Mouse (Mus musculus) lung, postnatal 0 days (tissue): ENCODE measurements around the gene Eps8l1. TPM values are rescaled to one million over a fixed set of nuclear protein-coding genes. Genes with fewer than 3 reads are reported as not detected.

Experiments used
- ATAC-seq: fragments of 200-750 bp; cut with Nextera tagmentation; 2 replicates; pipeline ENCODE4 v1.8.0; 2017; ENCODE audit warnings: moderate library complexity
- DNase-seq: peaks from one replicate; pipeline ENCODE4 v3.0.0-alpha.2; 2016; ENCODE audit warnings: low spot score
- H3K27ac ChIP-seq: fragments of 300-500 bp; sonication (generic); 2 replicates; pipeline ENCODE4 v1.5.1; 2014; ENCODE audit warnings: antibody characterized with exemption, mild to moderate bottlenecking, low read length, mixed read lengths
- H3K27me3 ChIP-seq: fragments of 300-500 bp; sonication (generic); replicated peaks from 2 replicates; pipeline ENCODE4 v1.6.1; 2014; ENCODE audit warnings: low read length, mixed read lengths; ENCODE audit not compliant: insufficient read depth
- H3K36me3 ChIP-seq: fragments of 300-500 bp; sonication (generic); 2 replicates; pipeline ENCODE4 v1.6.1; 2014; ENCODE audit warnings: low read length, mixed read lengths; ENCODE audit not compliant: insufficient read depth
- H3K4me1 ChIP-seq: fragments of 300-500 bp; sonication (generic); 2 replicates; pipeline ENCODE4 v1.6.1; 2014; ENCODE audit warnings: antibody characterized with exemption, low read depth, low read length, mixed read lengths; ENCODE audit not compliant: insufficient read depth
- H3K4me2 ChIP-seq: fragments of 300-500 bp; sonication (generic); replicated peaks from 2 replicates; pipeline ENCODE4 v1.6.1; 2014; ENCODE audit warnings: low read depth, mild to moderate bottlenecking, low read length, moderate library complexity, mixed read lengths
- H3K4me3 ChIP-seq: fragments of 300-500 bp; sonication (generic); 2 replicates; pipeline ENCODE4 v1.5.1; 2014; ENCODE audit warnings: low read depth, low read length
- H3K9ac ChIP-seq: fragments of 300-500 bp; sonication (generic); replicated peaks from 2 replicates; pipeline ENCODE4 v1.6.1; 2014; ENCODE audit warnings: low read depth, mild to moderate bottlenecking
- H3K9me3 ChIP-seq: fragments of 300-500 bp; sonication (generic); 2 replicates; pipeline ENCODE4 v1.6.1; 2016; ENCODE audit warnings: low read length, mixed read lengths
- CTCF ChIP-seq: IDR thresholded peaks from 2 replicates; pipeline ENCODE4 v1.5.1; 2016; ENCODE audit warnings: antibody characterized with exemption, mild to moderate bottlenecking
- EP300 ChIP-seq: IDR thresholded peaks from 2 replicates; pipeline ENCODE4 v1.6.1; 2016; ENCODE audit warnings: antibody characterized with exemption, mild to moderate bottlenecking, control low read depth
- WGBS: fragments of 180-500 bp; shearing (Covaris S2); extraction: QIAGEN DNeasy Blood & Tissue Kit; methylation state at CpG from one replicate; pipeline ENCODE4 v1.1.7; 2014; 5-methylcytosine and 5-hydroxymethylcytosine counted together
- polyA plus RNA-seq: library from polyadenylated mRNA; unstranded; fragments of >200 nt; fragmentation: Nextera tagmentation; extraction: Ambion mirVana; gene quantifications from 2 replicates; pipeline ENCODE4 v1.2.1, GENCODE M21; 2015

Gene Eps8l1
- polyA plus RNA-seq, 1 experiment from 2014 or later = 15.0 TPM

DNA sequence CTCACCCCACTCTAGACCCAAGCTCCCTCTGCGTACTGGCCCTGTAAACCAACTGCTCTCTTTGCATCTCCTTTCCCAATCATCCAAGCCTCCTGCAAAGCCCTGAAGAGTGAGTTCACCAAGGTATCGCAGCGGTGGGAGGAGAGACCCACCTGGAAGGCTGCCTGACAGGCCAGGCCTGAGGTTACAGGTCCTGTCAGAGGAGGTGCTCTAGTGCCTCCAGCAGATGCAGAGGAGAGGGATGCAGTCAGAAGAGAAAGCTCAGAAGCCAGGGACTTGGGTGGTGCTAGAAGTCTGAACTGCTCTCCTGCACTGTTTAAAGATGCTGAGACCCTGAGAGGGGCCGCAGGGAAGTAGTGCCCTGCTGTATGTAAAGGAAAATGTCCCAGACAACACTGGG lies 38.6 kb downstream of the Eps8l1 start:
- 88% methylated on average over 4 of the region's 4 CpGs for WGBS
- no peaks in the 10 kb centered on the region for H3K9me3 ChIP-seq
- no peak for TF ChIP-seq EP300
- no peak for TF ChIP-seq CTCF
- ATAC-seq = no peak
- H3K36me3 ChIP-seq = peaks cover 6% of the 10 kb centered on the region; the same call in 1 of the 2 replicates
- H3K4me3 ChIP-seq = no peak overlapping the region
- peaks cover 14% of the 10 kb centered on the region for H3K4me1 ChIP-seq
- peak overlapping the region; percentile 81 for H3K4me2 ChIP-seq
- no peak for DNase-seq
- peak overlapping the region; percentile 44; the same call in 1 of the 2 replicates for H3K27ac ChIP-seq
- H3K27me3 ChIP-seq = no peaks in the 10 kb centered on the region
- no peak overlapping the region for H3K9ac ChIP-seq

DNA sequence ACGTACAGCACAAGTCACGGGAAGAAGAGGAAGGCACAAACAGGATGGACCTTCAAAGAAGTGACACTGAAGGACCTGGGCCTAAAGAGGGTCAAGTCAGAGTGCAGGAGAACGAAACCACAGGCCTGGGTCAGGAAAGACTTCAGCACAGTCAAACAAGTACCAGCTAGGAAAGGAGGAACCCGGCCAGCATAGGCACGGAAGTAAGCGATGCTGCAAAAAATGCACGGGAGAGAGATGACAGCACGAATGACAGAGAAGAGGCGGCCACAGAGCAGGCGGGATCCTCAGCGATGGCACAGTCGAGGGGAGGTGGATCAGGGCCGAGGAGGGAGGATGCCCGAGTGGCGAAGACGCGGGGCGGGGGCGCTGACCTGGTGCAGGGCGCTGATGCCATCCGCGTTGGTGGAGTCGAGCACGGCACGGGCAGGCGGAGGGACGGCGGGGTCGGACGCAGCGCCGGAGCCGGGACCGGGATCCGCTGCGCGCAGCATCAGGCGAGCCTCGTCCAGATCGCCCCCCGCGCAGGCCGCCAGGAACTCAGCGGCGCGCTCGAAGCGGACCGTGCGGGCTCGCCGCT lies 40.5 kb downstream of the Eps8l1 start:
- Histone ChIP-seq H3K36me3 (peaks cover 6% of the 10 kb centered on the region; the same call in 1 of the 2 replicates), H3K9me3 (no peaks in the 10 kb centered on the region), H3K27me3 (no peaks in the 10 kb centered on the region), H3K4me1 (peaks cover 14% of the 10 kb centered on the region), H3K4me3 (peak overlapping the region; percentile 95), H3K9ac (peak overlapping the region; percentile 85), H3K4me2 (peak overlapping the region; percentile 81), H3K27ac (peak overlapping the region; percentile 81)
- ATAC-seq = peak; percentile 20
- peak; percentile 48 for DNase-seq
- WGBS = 0% methylated on average over 17 of the region's 52 CpGs
- TF ChIP-seq CTCF (no peak), EP300 (no peak)

DNA sequence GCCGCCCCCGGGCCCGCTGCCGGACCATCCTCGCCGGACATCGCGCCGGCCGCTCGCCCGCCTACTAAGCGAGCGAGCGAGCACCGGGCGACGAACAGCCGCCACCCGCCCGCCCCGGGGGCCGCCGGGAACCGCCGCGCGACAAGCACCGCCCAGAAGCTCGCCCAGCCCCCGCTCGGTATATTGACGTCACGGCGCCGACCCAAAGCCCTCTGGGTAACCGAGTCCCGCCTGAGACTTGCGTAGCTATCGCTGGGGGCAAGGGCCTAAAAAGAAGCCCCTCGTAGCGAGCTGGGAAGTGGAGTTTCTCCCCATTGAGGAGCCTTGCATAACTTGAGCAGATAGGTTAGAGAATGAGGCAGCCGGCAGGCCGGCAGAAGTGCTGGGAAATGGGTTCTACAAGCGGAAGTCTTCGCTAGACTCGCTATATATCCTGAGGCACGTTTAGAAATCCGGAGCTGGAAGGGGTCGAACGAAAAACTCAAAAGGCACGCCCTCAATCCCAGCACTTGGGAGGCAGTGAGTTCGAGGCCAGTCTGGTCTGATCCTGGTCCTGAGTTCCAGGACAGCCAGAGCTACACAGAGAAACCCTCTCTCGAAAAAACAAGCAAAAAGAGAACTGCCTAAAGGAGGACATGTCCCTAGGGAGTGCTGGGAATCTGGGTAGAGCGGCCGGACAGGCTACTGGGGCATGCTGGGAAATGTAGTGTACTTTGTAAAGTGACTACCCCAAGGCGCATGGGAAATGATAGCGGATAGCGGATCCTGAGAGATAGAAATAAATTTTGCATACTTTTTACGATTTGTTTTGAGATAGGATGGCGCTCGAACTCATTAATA lies 41.3 kb downstream of the Eps8l1 start, which contains the start of gene Ppp1r12c:
Gene Ppp1r12c (minus strand): TSS at position 123 of the 840 bp plus-strand sequence.
- Histone ChIP-seq H3K9ac (peak within 1 kb of the TSS; percentile 85), H3K4me2 (peak within 1 kb of the TSS; percentile 81), H3K9me3 (no peaks in the 10 kb centered on the region), H3K27ac (peak within 1 kb of the TSS; percentile 81), H3K27me3 (no peaks in the 10 kb centered on the region), H3K4me1 (peaks cover 14% of the 10 kb centered on the region), H3K36me3 (peaks cover under 1% of the 10 kb centered on the region; the same call in 1 of the 2 replicates), H3K4me3 (peak within 1 kb of the TSS; percentile 95)
- ATAC-seq = peak; percentile 91
- DNase-seq = peak; percentile 96
- TF ChIP-seq CTCF = no peak
- TF ChIP-seq EP300 = peak; percentile 22; the same call in 1 of the 2 replicates
- WGBS = under 1% methylated on average over 62 of the region's 62 CpGs

DNA sequence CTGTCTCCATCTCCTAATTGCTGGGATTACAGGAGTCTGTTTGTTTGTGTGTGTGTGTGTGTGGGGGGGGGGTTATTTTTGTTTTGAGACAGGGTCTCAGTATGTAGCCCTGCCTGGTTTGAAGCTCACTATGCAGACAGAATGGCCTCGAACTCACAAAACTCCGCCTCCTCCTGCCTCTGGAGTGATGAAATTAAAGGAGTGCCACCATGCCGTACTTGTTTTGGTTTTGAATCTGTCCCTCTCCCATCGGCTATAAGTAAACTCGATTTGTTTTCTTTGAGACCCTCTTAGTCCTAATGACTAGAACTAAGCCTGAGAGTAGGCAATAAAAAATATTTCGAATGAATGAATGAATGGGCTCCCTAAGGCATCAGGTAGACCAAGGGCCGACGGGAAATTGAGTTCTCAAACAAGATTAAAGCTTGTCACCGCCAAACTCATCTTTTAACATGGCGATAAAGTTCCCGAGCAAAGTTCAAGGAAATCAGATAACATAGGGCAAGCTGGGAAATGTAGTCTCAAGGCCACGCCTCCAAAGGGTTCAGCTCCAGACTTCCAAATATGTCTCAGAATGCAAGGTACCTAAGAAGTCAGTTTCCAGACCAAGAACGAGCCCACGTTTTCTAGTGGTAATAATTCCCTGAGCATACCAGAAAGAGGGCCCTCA lies 42.1 kb downstream of the Eps8l1 start:
- Histone ChIP-seq H3K9ac (no peak overlapping the region), H3K36me3 (no peaks in the 10 kb centered on the region), H3K4me2 (peak overlapping the region; percentile 81), H3K27me3 (no peaks in the 10 kb centered on the region), H3K4me1 (peaks cover 14% of the 10 kb centered on the region), H3K27ac (peak overlapping the region; percentile 81), H3K4me3 (peak overlapping the region; percentile 95), H3K9me3 (no peaks in the 10 kb centered on the region)
- TF ChIP-seq EP300 (0 out of 2 replicates have a peak, but pooled peaks have one; percentile 1), CTCF (no peak)
- DNase-seq = peak; percentile 75
- no peak for ATAC-seq
- WGBS = 13% methylated on average over 14 of the region's 14 CpGs

DNA sequence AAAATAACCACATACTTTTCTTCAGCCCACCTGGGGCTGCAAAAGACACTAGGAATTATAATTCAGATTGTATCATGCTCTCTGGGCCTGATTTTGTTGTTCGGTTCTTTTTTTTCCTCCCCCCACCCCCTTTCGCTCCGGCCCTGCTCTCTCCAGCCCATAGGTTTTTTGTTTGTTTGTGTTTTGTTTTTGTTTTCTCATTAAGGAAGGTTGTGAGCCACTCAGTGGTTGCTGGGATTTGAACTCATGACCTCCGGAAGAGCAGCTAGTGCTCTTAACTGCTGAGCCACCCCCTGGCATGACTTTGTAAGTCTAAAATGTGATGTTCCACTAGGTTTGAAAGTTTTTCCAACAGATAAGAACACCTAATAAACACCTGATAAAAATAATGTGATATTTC lies 42.6 kb downstream of the Eps8l1 start:
- no peaks in the 10 kb centered on the region for H3K9me3 ChIP-seq
- no peak for ATAC-seq
- no peak for DNase-seq
- H3K27me3 ChIP-seq = no peaks in the 10 kb centered on the region
- H3K4me3 ChIP-seq = no peak overlapping the region
- H3K4me2 ChIP-seq = no peak overlapping the region
- WGBS = 82% methylated on average over 4 of the region's 4 CpGs
- H3K9ac ChIP-seq = no peak overlapping the region
- no peak overlapping the region for H3K27ac ChIP-seq
- H3K4me1 ChIP-seq = peaks cover 14% of the 10 kb centered on the region
- TF ChIP-seq CTCF (no peak), EP300 (no peak)
- H3K36me3 ChIP-seq = no peaks in the 10 kb centered on the region

DNA sequence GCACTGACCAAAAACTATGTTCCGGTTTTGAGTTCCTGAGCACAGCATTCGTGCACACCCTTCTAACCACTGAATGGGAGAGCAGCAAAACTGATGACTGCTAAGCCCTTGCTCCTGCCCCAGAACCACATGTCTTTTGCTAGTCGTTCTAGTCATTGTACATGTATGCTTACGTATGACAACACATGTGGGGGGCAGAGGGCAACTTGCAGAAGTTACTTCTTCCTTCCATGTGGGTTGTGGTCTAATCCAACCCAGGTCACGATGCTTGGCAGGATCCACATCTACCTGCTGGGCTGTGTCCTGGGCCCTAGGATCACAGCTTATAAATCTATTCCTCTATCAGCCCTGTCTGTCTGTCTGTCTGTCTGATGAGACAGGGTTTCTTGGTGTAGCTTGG lies 43.4 kb downstream of the Eps8l1 start:
- ATAC-seq (no peak), DNase-seq (no peak)
- TF ChIP-seq CTCF (no peak), EP300 (no peak)
- Histone ChIP-seq H3K4me3 (no peak overlapping the region), H3K4me1 (peaks cover 14% of the 10 kb centered on the region), H3K4me2 (no peak overlapping the region), H3K9me3 (no peaks in the 10 kb centered on the region), H3K27me3 (no peaks in the 10 kb centered on the region), H3K36me3 (no peaks in the 10 kb centered on the region), H3K27ac (no peak overlapping the region), H3K9ac (no peak overlapping the region)
- WGBS = 71% methylated on average over 5 of the region's 5 CpGs
